ENCODE assay signal across 28 mouse cellular contexts in genomic region chr14:45583494-45584027, GRCm38 (mm10). TPM values are rescaled to one million over a fixed set of nuclear protein-coding genes. Genes with fewer than 3 reads are reported as not detected.
DNase-seq lines count a peak whose midpoint lies in the region; ATAC-seq lines count a peak whose summit lies in the region.
"Had no signal": no experiment of that assay in that cellular context is flagged by ENCODE, and none has a peak within 500 bp of the region (broad histone marks: within the 10 kb centered on the region; RNA-seq: fewer than 3 reads in every experiment).

No protein-coding gene starts in this region.

- H3K27me3 ChIP-seq in kidney, embryonic 14.5 days (ENCODE audit: control insufficient read depth, insufficient read depth, low read length) = no peaks in the 10 kb centered on the region
- no peaks in the 10 kb centered on the region for H3K27me3 ChIP-seq in liver, embryonic 11.5 days (replicated peaks; ENCODE audit: control insufficient read depth, insufficient read depth, low read length)
- H3K27me3 ChIP-seq: embryonic facial prominence, embryonic 12.5 days; forebrain, embryonic 15.5 days; limb, embryonic 12.5 days; liver, embryonic 12.5 days; midbrain, embryonic 15.5 days; neural tube, embryonic 12.5 days had no signal

- no peak for ATAC-seq in kidney, embryonic 14.5 days (ENCODE audit: low FRiP score, low TSS enrichment)
- ATAC-seq in megakaryocyte, adult 5-6 weeks (ENCODE audit: poor library complexity, severe bottlenecking) = peak; percentile 57
- no peak for ATAC-seq in liver, embryonic 11.5 days (replicated peaks; ENCODE audit: low FRiP score)
- ATAC-seq: activated CD4-positive, CD25-positive, alpha-beta regulatory T cell, adult 4 months; forebrain, embryonic 15.5 days; intestine, postnatal 0 days; liver, embryonic 12.5 days; liver, postnatal 0 days; midbrain, embryonic 15.5 days had no signal

- H3K9me3 ChIP-seq in kidney, embryonic 14.5 days (ENCODE audit: control insufficient read depth, low read length) = no peaks in the 10 kb centered on the region
- no peaks in the 10 kb centered on the region for H3K9me3 ChIP-seq in liver, embryonic 11.5 days (ENCODE audit: control insufficient read depth, low read length)
- H3K9me3 ChIP-seq: embryonic facial prominence, embryonic 12.5 days; forebrain, embryonic 15.5 days; limb, embryonic 12.5 days; liver, embryonic 12.5 days; midbrain, embryonic 10.5 days; midbrain, embryonic 15.5 days; neural tube, embryonic 12.5 days had no signal

- H3K36me3 ChIP-seq in kidney, embryonic 14.5 days (ENCODE audit: control insufficient read depth, insufficient read depth, low read length) = no peaks in the 10 kb centered on the region
- H3K36me3 ChIP-seq in liver, embryonic 11.5 days (ENCODE audit: control insufficient read depth, insufficient read depth, low read length) = no peaks in the 10 kb centered on the region
- H3K36me3 ChIP-seq: embryonic facial prominence, embryonic 12.5 days; forebrain, embryonic 15.5 days; limb, embryonic 12.5 days; liver, embryonic 12.5 days; midbrain, embryonic 10.5 days; midbrain, embryonic 15.5 days; neural tube, embryonic 12.5 days had no signal

- no peak overlapping the region for H3K4me2 ChIP-seq in kidney, embryonic 14.5 days (replicated peaks; ENCODE audit: low read depth, low read length)
- no peak overlapping the region for H3K4me2 ChIP-seq in liver, embryonic 11.5 days
- H3K4me2 ChIP-seq: embryonic facial prominence, embryonic 12.5 days; forebrain, embryonic 15.5 days; limb, embryonic 12.5 days; liver, embryonic 12.5 days; midbrain, embryonic 15.5 days; neural tube, embryonic 12.5 days had no signal

- no peak overlapping the region for H3K4me3 ChIP-seq in kidney, embryonic 14.5 days (ENCODE audit: low read length)
- no peak overlapping the region for H3K4me3 ChIP-seq in liver, embryonic 11.5 days (ENCODE audit: low read depth, low read length)
- H3K4me3 ChIP-seq: embryonic facial prominence, embryonic 12.5 days; forebrain, embryonic 15.5 days; left cerebral cortex, adult 2 months; limb, embryonic 12.5 days; liver, embryonic 12.5 days; midbrain, embryonic 10.5 days; midbrain, embryonic 15.5 days; neural tube, embryonic 12.5 days had no signal

- no peak overlapping the region for H3K9ac ChIP-seq in kidney, embryonic 14.5 days (ENCODE audit: low read depth, low read length)
- no peak overlapping the region for H3K9ac ChIP-seq in liver, embryonic 11.5 days (ENCODE audit: low read depth, low read length)
- H3K9ac ChIP-seq: embryonic facial prominence, embryonic 12.5 days; forebrain, embryonic 15.5 days; limb, embryonic 12.5 days; liver, embryonic 12.5 days; liver, postnatal 0 days; midbrain, embryonic 15.5 days; neural tube, embryonic 12.5 days had no signal

- no peaks in the 10 kb centered on the region for H3K4me1 ChIP-seq in kidney, embryonic 14.5 days (ENCODE audit: control insufficient read depth, insufficient read depth, low read length)
- no peaks in the 10 kb centered on the region for H3K4me1 ChIP-seq in liver, embryonic 11.5 days (replicated peaks; ENCODE audit: control insufficient read depth, insufficient read depth, low read length)
- H3K4me1 ChIP-seq: embryonic facial prominence, embryonic 12.5 days; forebrain, embryonic 15.5 days; limb, embryonic 12.5 days; liver, embryonic 12.5 days; midbrain, embryonic 10.5 days; midbrain, embryonic 15.5 days; neural tube, embryonic 12.5 days had no signal

- WGBS in kidney, embryonic 14.5 days = 76% methylated on average over 8 of the region's 8 CpGs
- 52% methylated on average over 8 of the region's 8 CpGs for WGBS in liver, embryonic 11.5 days

- no peak overlapping the region for H3K27ac ChIP-seq in kidney, embryonic 14.5 days (ENCODE audit: low read depth, low read length)
- H3K27ac ChIP-seq in liver, embryonic 11.5 days (ENCODE audit: low read depth, low read length) = no peak overlapping the region
- H3K27ac ChIP-seq: embryonic facial prominence, embryonic 12.5 days; forebrain, embryonic 15.5 days; left cerebral cortex, adult 2 months; limb, embryonic 12.5 days; liver, embryonic 12.5 days; macrophage; midbrain, embryonic 10.5 days; midbrain, embryonic 15.5 days; neural tube, embryonic 12.5 days had no signal

- peak; percentile 9 for DNase-seq in kidney, adult 18-20 months
- DNase-seq in MEL-GATA-1-ER (ENCODE audit: extremely low read depth, low read depth) = peak; percentile 21
- DNase-seq in kidney, adult 9 months = peak; percentile 62
- no peak for DNase-seq in embryo, embryonic 10.5 days (ENCODE audit: low spot score)
- no peak for DNase-seq in liver
- no peak for DNase-seq in liver, embryonic 11.5 days (ENCODE audit: low spot score)
- DNase-seq: adrenal gland, adult 8-10 months; cerebellum, adult 2 months; cerebellum, postnatal 25 days; embryo, embryonic 11 days; gastrocnemius, postnatal 36 days; heart, postnatal 14 days; liver, postnatal 0 days; lung, postnatal 10 days; thymus, postnatal 4 days had no signal

RNA-seq across cellular contexts. Expression of gene Fermt2, which starts 53.6 kb away (rescaled TPM):
- 147 and 172 TPM in 2 replicates for polyA plus RNA-seq in kidney, embryonic 14.5 days (2014; fragmentation: Nextera tagmentation; extraction: Ambion mirVana)
- not detected in 2 replicates for total RNA-seq in megakaryocyte, adult 5-6 weeks (2015)
- total RNA-seq in megakaryocyte, adult 5-6 weeks (2017) = not detected in 2 replicates
- polyA plus RNA-seq in liver, embryonic 11.5 days (2014; fragmentation: Nextera tagmentation; extraction: Ambion mirVana) = 57.6 and 61.9 TPM in 2 replicates
- polyA plus RNA-seq: macrophage had no signal

Comparison
In these comparisons a context has a peak if more than half of its experiments do, and no peak if none do; other contexts are left out.
1. DNase-seq: peak in kidney, adult 18-20 months (single experiment), MEL-GATA-1-ER (single experiment) and kidney, adult 9 months (single experiment); none in embryo, embryonic 10.5 days (single experiment), liver (single experiment) and liver, embryonic 11.5 days (single experiment).